Mouse (Mus musculus) brain, embryonic 14.5 days (tissue): ENCODE results near the gene Tsfm. TPM values are rescaled to one million over a fixed set of nuclear protein-coding genes. Genes with fewer than 3 reads are reported as not detected.
"Not testable (repeated sequence)": the region's sequence is repeated elsewhere in the genome, so short reads cannot be mapped to it uniquely, and the experiment has no call there.

Experiments
- DNase-seq: peaks from one replicate; pipeline ENCODE4 v3.0.0-alpha.2; 2011; ENCODE audit warnings: low read depth
- CTCF ChIP-seq: fragments of 200-500 bp; IDR thresholded peaks from 2 replicates; pipeline ENCODE4 v1.5.1; 2012; ENCODE audit warnings: inconsistent platforms, mild to moderate bottlenecking, moderate library complexity, borderline replicate concordance; ENCODE audit not compliant: insufficient read depth, insufficient read length; ENCODE audit errors: extremely low read depth
- POLR2A ChIP-seq: fragments of 200-500 bp; IDR thresholded peaks from 2 replicates; pipeline ENCODE4 v1.6.1; 2012; ENCODE audit warnings: mild to moderate bottlenecking, inconsistent platforms, borderline replicate concordance; ENCODE audit not compliant: poor library complexity, insufficient read depth, insufficient read length, severe bottlenecking; ENCODE audit errors: extremely low read depth
- polyA plus RNA-seq: library from polyadenylated mRNA; depleted of rRNA; stranded (reverse); fragments of >200 nt; gene quantifications from 2 replicates; pipeline ENCODE4 v1.2.3, GENCODE M21; 2012; rRNA removed

Gene Tsfm
- polyA plus RNA-seq = 41.2 and 52.3 TPM in 2 replicates

DNA sequence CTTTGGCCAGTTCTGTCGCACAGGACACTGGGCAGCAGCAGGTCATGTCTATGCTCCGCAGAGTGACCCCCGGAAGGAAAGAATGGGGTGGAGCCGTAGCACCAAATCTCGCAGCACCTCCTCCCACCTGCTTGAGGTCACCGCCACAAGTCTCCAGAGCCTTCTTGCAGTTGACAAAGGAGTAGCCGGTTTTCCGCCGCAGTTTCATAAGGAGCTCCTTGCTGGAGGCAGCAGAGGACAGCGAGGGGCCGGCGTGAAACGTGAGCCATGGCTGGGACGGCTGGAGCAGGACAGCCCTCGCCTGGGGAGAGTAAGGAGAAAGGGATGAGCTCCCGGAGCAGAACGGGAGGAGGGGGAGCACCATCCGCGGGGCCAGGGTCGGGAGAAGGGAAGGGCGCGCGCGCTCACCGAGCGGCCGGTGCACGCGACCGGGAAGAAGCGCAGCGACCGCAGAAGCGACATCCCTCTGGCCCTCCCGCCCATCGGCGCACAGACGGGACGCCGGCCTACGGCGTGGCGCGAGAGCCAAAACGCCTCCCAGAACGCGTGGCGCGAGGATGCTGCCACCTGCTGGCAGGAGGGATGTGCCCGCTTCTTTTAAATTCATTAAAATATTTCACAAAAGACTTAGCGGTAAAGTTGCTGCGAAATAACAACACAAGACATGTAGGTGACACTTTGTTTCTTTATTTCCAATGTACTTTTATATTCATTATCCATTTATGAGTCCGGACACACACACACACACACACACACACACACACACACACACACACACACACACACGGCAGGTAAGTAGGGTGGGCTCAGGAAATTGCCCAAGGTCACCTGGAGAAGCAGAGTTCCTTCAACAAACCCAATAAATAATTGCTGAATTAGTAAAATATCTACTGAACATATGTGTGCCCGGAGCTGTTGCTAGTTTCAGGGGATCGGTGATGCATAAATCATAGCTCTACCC lies at the start of gene Tsfm:
TSS of gene Tsfm (minus strand) at position 505 of the 961 bp plus-strand sequence.
- DNase-seq = peak; percentile 97
- TF ChIP-seq POLR2A = peak; percentile 85
- TF ChIP-seq CTCF = peak; percentile 97

DNA sequence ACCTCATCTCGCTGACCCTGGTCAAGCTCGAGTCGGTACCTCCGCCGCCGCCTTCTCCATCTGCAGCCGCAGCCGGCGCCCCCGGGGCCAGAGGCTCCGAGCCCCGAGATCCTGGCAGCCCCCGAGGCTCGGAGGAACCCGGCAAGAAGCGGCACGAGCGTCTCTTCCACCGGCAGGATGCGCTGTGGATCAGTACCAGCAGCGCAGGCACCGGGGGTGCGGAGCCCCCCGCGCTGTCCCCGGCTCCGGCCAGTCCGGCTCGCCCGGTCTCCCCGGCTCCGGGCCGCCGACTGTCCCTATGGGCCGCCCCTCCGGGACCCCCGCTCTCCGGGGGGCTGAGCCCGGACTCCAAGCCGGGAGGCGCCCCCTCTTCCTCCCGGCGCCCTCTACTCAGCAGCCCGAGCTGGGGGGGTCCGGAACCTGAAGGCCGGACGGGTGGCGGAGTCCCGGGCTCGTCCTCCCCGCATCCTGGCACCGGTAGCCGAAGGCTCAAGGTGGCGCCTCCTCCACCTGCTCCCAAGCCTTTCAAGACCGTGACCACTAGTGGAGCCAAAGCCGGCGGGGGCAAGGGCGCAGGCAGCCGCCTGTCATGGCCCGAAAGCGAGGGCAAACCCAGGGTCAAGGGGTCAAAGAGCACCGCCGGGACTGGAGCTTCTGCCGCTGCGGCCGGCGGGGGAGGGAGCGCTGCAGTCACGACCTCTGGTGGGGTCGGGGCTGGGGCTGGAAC lies 49.2 kb upstream of the Tsfm start:
- DNase-seq = peak; percentile 60
- TF ChIP-seq POLR2A (no peak), CTCF (peak; percentile 47; the same call in 1 of the 2 replicates)

DNA sequence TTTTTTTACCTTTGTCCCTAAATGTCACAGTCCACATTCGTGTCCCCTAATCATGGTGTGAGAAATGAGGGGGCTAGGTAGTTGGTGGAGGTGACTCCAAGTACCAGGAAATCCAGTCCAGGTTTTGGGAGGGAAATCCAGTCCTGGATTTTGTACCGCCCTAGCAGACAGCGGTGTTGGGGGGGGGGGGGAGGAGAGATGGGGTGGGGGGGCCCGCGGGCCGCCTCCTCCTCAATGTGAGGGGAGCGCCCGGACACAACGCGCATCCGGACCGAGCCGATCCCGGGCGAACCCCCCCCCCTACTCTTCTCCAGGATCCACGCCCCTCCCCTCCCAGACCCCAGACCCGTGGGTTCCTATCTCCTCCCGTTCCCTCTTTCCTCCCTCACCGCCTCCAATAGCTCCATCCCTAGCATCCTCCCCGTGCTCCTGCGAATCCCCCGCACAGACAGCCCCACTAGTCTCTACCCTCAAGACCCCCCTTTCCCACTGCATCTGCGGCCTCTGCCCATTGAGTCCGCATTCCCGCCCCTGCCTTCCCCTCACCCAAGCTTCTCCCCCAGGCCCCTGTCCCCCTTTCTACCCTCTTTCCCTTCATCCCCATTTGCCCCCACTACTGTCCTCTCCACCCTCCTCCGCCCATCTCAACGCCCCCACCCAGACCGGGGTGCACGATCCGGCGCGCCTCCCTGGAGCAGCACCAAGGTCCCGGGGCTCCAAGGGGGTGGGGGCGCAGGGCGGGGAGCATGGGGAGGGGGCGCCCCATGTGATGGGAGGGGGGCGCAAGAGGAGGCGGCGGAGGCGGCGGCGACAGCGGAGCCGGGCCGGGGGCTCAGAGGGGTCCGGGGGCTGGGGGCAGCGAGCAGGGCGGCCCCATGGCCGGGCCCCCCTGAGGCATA lies 48.3 kb upstream of the Tsfm start:
- no peak for TF ChIP-seq CTCF
- peak; percentile 25; the same call in 1 of the 2 replicates for TF ChIP-seq POLR2A

DNA sequence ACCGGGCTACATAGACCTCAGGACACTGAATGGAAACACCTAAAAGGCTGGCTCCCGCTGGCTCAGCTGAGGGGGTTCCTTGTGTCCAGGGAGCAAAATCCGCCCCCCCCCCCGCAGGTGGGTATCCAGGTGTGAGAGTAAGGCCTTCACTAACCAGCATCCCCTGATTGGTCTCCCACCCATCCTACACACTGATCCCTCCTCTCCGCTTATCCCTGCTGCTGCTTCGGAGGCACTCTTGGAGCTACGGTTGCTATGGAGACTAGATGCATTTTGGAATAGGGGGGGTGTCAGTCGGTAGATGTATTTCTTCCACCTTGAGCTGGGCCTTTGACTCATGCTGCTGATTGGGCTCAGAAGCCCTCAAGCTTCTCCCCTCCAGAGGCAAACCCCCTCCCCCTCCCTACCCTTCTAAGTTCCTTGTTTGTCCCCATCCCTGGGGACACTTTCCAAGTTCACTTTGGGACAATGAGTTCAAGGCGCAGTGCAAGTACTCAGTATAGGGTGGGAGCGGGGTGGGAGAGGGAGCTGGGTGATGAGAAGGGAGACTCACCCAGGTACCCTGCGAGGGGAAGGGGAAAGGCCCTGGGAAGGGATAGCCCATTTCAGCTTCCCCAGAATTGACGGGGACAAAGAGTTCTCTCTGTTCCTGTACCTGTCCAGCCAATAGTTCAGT lies 47.5 kb upstream of the Tsfm start:
- peak; percentile 85 for DNase-seq
- TF ChIP-seq POLR2A (no peak), CTCF (no peak)

More for the DNA sequence above, 48.3 kb upstream of the Tsfm start:
- DNase-seq = peak; percentile 92

DNA sequence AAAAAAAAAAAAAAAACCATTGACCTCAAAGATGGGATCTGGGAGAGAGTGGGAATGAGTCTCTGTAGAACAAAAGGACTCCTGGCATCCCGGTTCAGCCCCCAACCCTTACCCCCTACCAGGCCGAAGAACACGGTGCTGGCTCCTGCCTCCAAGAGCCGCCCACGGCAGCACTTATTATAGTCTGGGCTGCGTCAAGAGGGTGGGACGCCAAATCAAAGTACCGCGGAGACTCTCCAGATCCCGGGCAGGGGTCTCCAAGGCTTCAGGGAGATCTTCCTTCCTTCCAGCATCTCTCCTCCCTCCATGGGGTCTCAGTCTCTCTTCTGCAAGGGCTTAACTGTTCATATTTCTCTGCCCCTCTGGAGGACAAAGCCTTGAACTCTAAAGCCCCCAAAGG lies 46.9 kb upstream of the Tsfm start:
- DNase-seq = peak; percentile 20
- TF ChIP-seq POLR2A (no peak), CTCF (no peak)

DNA sequence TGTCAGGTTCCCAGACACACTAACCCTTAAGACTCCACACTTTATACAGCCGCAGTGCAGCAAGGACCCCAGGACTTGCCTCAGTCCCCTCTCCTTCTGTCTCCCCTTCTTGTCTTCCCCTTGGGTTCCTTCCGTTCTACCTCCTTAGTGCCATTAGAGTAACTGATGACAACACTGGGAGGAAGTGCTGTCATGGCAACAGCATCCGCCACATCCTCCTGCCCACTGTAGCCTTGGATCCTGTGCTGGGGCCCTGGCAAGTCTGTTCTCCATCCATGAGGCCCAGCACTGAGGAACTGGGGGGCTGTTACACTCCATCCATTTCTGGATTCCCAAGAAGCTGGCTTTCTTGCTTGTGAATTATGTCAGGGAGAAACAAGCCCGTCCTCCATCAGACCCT lies 45.4 kb upstream of the Tsfm start:
- TF ChIP-seq CTCF = no peak
- no peak for TF ChIP-seq POLR2A
- peak; percentile 39 for DNase-seq

DNA sequence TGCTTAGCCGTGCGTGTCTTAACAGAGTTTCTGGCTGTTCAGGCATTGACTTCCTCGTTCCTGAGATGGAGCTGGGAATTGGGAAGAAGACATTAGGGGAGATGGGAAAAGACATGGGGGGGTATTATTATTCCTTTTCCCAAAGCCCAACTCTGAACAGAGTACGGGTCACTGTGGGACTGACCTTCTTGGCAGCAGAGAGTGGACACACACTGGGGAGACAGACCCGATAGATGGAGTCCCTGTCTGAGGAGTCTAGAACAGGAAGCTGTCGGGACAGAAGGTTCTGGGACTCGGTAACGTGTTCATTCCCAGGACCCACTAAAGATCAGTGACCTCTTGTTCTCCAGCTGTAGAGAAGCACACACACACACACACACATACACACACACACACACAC lies 45.0 kb upstream of the Tsfm start:
- TF ChIP-seq CTCF (no peak), POLR2A (no peak)
- no peak for DNase-seq

DNA sequence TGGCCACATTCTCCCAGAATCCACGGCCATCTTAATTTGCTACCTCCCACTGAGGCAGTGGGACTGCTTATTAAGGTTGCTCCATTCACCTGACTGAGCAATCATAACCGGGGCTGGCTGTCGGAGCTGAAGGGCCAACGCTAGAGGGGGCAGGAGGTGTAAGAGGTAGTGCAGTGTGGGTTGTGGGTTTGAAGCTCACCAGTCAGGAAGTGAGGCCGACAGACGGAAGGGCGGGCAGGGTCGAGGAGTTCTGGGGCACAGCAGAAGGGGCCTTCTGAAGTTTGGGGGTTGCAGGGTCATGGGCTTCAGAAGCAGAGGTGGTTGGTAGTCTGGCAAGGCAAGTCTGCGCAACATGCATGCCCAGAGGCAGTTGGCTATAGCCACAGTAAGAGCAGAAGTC lies 44.4 kb upstream of the Tsfm start, which contains the start of gene Agap2:
TSS of gene Agap2 (plus strand) at position 205 of the 400 bp plus-strand sequence.
- DNase-seq = no peak
- TF ChIP-seq CTCF (no peak), POLR2A (no peak)

DNA sequence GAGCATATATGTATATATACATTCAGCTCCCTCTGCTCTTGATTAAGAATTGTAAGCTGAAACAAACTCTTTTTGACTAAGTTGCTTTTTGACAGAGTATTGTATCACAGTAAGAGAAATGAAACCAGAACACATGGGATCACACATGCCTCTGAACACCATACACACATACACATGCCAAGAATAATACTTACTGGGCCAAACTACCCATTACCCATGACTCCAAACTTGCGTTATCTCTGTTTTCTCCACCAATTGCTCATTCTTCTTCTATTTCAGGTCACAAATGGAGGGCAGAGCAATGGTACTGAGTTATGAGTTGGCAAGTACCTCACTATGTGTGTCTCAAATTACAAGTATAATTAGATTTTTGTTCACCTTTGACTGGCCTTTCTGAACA lies 43.3 kb upstream of the Tsfm start:
- no peak for DNase-seq
- no peak for TF ChIP-seq CTCF
- TF ChIP-seq POLR2A = no peak

DNA sequence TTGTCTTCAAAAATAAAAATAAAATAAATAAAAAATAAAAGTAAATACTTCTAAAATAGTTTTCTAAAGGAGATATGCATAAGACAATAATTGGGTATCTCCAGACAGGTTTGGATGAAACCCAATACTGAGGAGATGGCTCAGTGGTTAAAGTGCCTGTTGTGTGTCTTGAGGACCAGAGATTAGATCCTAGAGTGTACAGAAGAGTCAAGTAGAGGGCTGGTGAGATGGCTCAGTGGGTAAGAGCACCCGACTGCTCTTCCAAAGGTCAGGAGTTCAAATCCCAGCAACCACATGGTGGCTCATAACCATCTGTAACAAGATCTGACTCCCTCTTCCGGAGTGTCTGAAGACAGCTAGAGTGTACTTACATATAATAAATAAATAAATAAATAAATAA lies 42.3 kb upstream of the Tsfm start:
- not testable (repeated sequence) for DNase-seq

DNA sequence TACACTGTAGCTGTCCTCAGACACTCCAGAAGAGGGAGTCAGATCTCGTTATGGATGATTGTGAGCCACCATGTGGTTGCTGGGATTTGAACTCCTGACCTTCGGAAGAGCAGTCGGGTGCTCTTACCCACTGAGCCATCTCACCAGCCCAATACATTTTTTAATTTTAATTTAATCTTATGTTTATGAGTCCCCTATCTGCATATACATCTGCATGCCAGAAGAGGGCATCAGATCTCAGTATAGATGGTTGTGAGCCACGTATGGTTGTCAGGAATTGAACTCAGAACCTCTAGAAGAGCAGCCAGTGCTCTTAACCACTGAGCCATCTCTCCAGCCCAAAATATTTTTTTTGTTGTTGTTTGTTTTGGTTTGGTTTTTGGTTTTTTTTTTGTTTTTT lies 41.6 kb upstream of the Tsfm start:
- DNase-seq = not testable (repeated sequence)
